Comparison of ENCODE assay signal across 16 mouse cellular contexts in the genomic region with DNA sequence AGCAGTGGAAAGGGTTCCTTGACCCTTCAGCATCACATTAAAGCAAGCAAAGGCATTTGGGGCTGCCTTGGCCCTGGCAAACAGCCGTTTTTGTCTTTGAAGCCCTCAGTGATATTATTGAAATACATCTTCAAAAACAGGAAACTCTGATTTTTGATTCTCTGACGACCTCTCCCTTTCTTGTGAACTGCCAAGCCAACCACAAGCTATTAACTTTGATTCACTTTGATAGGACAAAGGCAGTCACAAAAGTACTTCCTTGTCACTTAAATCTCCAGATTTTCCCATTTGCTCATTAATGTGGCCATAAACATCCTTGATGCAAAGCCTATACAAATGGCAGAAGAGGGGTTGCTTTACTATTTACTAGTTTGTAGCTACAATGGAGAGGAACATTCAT.
"Had no signal": no experiment of that assay in that cellular context is flagged by ENCODE, and none has a peak within 500 bp of the region (broad histone marks: within the 10 kb centered on the region; RNA-seq: fewer than 3 reads in every experiment).

No protein-coding gene starts in this region.

- H3K36me3 ChIP-seq: limb, embryonic 10.5 days; liver, embryonic 12.5 days; lung, embryonic 15.5 days; midbrain, embryonic 15.5 days; neural tube, embryonic 13.5 days had no signal

- H3K4me3 ChIP-seq: left cerebral cortex, adult 2 months; limb, embryonic 10.5 days; liver, embryonic 12.5 days; lung, embryonic 15.5 days; megakaryocyte, embryonic 14.5 days; midbrain, embryonic 15.5 days; neural tube, embryonic 13.5 days had no signal

- DNase-seq: kidney, adult 2 months; lung, postnatal 14 days; retina, postnatal 1 day; right cerebral cortex, postnatal 4 days; spleen, adult 18-20 months; thymus, postnatal 4 days had no signal

- H3K9me3 ChIP-seq: limb, embryonic 10.5 days; liver, embryonic 12.5 days; lung, embryonic 15.5 days; megakaryocyte, embryonic 14.5 days; midbrain, embryonic 15.5 days; neural tube, embryonic 13.5 days had no signal

- H3K27ac ChIP-seq: left cerebral cortex, adult 2 months; limb, embryonic 10.5 days; liver, embryonic 12.5 days; lung, embryonic 15.5 days; macrophage; midbrain, embryonic 15.5 days; neural tube, embryonic 13.5 days had no signal

- H3K4me2 ChIP-seq: liver, embryonic 12.5 days; lung, embryonic 15.5 days; midbrain, embryonic 11.5 days; midbrain, embryonic 15.5 days; neural tube, embryonic 13.5 days had no signal

- ATAC-seq: intestine, embryonic 16.5 days; liver, embryonic 12.5 days; midbrain, embryonic 15.5 days had no signal

- H3K4me1 ChIP-seq: limb, embryonic 10.5 days; liver, embryonic 12.5 days; lung, embryonic 15.5 days; megakaryocyte, embryonic 14.5 days; midbrain, embryonic 15.5 days; neural tube, embryonic 13.5 days had no signal

- H3K9ac ChIP-seq: liver, embryonic 12.5 days; lung, embryonic 15.5 days; midbrain, embryonic 15.5 days; neural tube, embryonic 13.5 days had no signal

- H3K27me3 ChIP-seq: liver, embryonic 12.5 days; lung, embryonic 15.5 days; megakaryocyte, embryonic 14.5 days had no signal
